Mouse (Mus musculus): ENCODE measurements around the gene Kif6.

DNA sequence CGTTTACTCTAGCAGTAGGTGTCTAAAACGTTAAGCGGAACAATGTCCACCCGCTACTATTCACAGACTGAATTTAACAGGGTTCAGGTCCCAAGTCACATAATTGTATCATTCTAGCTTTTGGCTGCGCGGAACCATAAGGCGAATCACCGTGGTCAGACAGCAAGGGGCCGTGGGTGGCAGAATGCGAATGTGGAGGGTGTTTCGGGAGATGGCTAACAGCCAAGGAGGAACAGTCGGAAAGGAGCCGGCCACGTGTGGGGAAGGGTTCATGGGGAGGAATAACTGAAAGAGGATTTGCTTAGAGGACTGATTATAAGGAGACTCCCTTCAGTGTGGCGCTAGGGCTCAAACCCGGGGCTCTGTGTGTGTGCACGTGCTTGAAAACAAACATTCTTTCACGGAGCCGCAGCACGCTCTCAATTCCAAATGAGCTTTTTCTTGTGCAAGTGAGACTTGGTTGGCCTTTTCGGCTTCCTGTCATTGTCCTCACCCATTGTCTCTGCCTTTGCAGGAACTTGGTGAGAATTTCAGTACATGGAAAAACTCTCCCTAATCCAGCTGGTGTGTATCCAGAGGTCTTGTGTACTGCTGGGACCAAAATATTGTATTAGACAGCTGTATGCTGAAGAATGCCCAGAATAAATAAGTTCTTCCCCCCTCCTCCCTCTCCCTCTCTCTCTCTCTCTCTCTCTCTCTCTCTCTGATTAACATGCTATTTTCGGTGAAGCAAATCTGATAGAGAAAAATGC is 337.1 kb downstream of the Kif6 start:
- TF ChIP-seq POLR2A (IDR thresholded peaks at IDR 0.05; ENCODE audit: borderline replicate concordance, control insufficient read depth, low read depth, low read length) (no peak), CTCF (IDR thresholded peaks at IDR 0.05; ENCODE audit: control insufficient read depth, insufficient read depth, low read length) (no peak)

Measured in bone marrow, adult 2 months (tissue).